Mouse (Mus musculus): ENCODE results near the gene Efemp2. TPM values are rescaled to one million over a fixed set of nuclear protein-coding genes. Genes with fewer than 3 reads are reported as not detected.
A peak's percentile ranks its signal among the peaks of the same experiment; 100 is the strongest.

The Efemp2 gene
- polyA plus RNA-seq, 1 experiment from 2014 or later = 80.7 TPM

- 46% methylated on average over 15 of the region's 15 CpGs for WGBS
- H3K27me3 ChIP-seq (replicated peaks) = no peaks in the 10 kb centered on the region
- peaks cover 32% of the 10 kb centered on the region for H3K4me1 ChIP-seq
- H3K9me3 ChIP-seq = peaks cover 6% of the 10 kb centered on the region; the same call in 1 of the 2 replicates
- no peak for ATAC-seq (ENCODE audit: extremely low read depth, insufficient number of reproducible peaks, low FRiP score, low TSS enrichment)
- H3K36me3 ChIP-seq = peaks cover 8% of the 10 kb centered on the region; the same call in 1 of the 2 replicates
- H3K4me3 ChIP-seq = peak overlapping the region; percentile 62
- H3K9ac ChIP-seq = peak overlapping the region; percentile 83
- peak overlapping the region; percentile 80 for H3K4me2 ChIP-seq
- H3K27ac ChIP-seq (replicated peaks) = peak overlapping the region; percentile 57
These were observed 37.4 kb downstream of the Efemp2 start for GRCm38 (mm10) chr19:5511074-5511632.

- Histone ChIP-seq H3K27me3 (replicated peaks) (no peaks in the 10 kb centered on the region), H3K4me2 (peak overlapping the region; percentile 80), H3K4me3 (peak overlapping the region; percentile 5; the same call in 1 of the 2 replicates), H3K9ac (no peak overlapping the region), H3K36me3 (peaks cover 8% of the 10 kb centered on the region; the same call in 1 of the 2 replicates), H3K9me3 (peaks cover 6% of the 10 kb centered on the region; the same call in 1 of the 2 replicates), H3K4me1 (peaks cover 32% of the 10 kb centered on the region), H3K27ac (replicated peaks) (peak overlapping the region; percentile 36)
- ATAC-seq (ENCODE audit: extremely low read depth, insufficient number of reproducible peaks, low FRiP score, low TSS enrichment) = no peak
- WGBS = 69% methylated on average over 12 of the region's 12 CpGs
These were observed 38.6 kb downstream of the Efemp2 start for GRCm38 (mm10) chr19:5512091-5513004.

GRCm38 (mm10) chr19:5513005-5513349 is 39.2 kb downstream of the Efemp2 start:
- Histone ChIP-seq H3K9ac (no peak overlapping the region), H3K27ac (replicated peaks) (peak overlapping the region; percentile 36; the same call in 1 of the 2 replicates), H3K4me2 (no peak overlapping the region), H3K4me1 (peaks cover 32% of the 10 kb centered on the region), H3K4me3 (no peak overlapping the region), H3K9me3 (peaks cover 6% of the 10 kb centered on the region; the same call in 1 of the 2 replicates), H3K36me3 (peaks cover 8% of the 10 kb centered on the region; the same call in 1 of the 2 replicates), H3K27me3 (replicated peaks) (no peaks in the 10 kb centered on the region)
- ATAC-seq (ENCODE audit: extremely low read depth, insufficient number of reproducible peaks, low FRiP score, low TSS enrichment) = no peak
- 79% methylated on average over 3 of the region's 3 CpGs for WGBS

- H3K9ac ChIP-seq = no peak overlapping the region
- H3K27ac ChIP-seq (replicated peaks) = no peak overlapping the region
- no peak overlapping the region for H3K4me3 ChIP-seq
- no peaks in the 10 kb centered on the region for H3K36me3 ChIP-seq
- no peaks in the 10 kb centered on the region for H3K27me3 ChIP-seq (replicated peaks)
- no peaks in the 10 kb centered on the region for H3K9me3 ChIP-seq
- no peak for ATAC-seq (ENCODE audit: extremely low read depth, insufficient number of reproducible peaks, low FRiP score, low TSS enrichment)
- H3K4me2 ChIP-seq = no peak overlapping the region
- H3K4me1 ChIP-seq = peaks cover 19% of the 10 kb centered on the region
- WGBS = 88% methylated on average over 7 of the region's 7 CpGs
These were observed 42.4 kb downstream of the Efemp2 start for GRCm38 (mm10) chr19:5515840-5516777.

- H3K27me3 ChIP-seq (replicated peaks) = no peaks in the 10 kb centered on the region
- no peak overlapping the region for H3K4me2 ChIP-seq
- ATAC-seq (ENCODE audit: extremely low read depth, insufficient number of reproducible peaks, low FRiP score, low TSS enrichment) = no peak
- H3K36me3 ChIP-seq = no peaks in the 10 kb centered on the region
- H3K27ac ChIP-seq (replicated peaks) = no peak overlapping the region
- WGBS = 81% methylated on average over 8 of the region's 8 CpGs
- no peak overlapping the region for H3K4me3 ChIP-seq
- H3K4me1 ChIP-seq = peaks cover 10% of the 10 kb centered on the region
- no peak overlapping the region for H3K9ac ChIP-seq
- no peaks in the 10 kb centered on the region for H3K9me3 ChIP-seq
These were observed 43.3 kb downstream of the Efemp2 start for GRCm38 (mm10) chr19:5516906-5517505.

- WGBS = 75% methylated on average over 3 of the region's 3 CpGs
- Histone ChIP-seq H3K27me3 (replicated peaks) (no peaks in the 10 kb centered on the region), H3K9me3 (no peaks in the 10 kb centered on the region), H3K4me3 (no peak overlapping the region), H3K27ac (replicated peaks) (no peak overlapping the region), H3K9ac (no peak overlapping the region), H3K36me3 (no peaks in the 10 kb centered on the region), H3K4me1 (no peaks in the 10 kb centered on the region), H3K4me2 (no peak overlapping the region)
- ATAC-seq (ENCODE audit: extremely low read depth, insufficient number of reproducible peaks, low FRiP score, low TSS enrichment) = no peak
These were observed 45.0 kb downstream of the Efemp2 start for GRCm38 (mm10) chr19:5518721-5519120.

- H3K4me3 ChIP-seq = no peak overlapping the region
- H3K9me3 ChIP-seq = no peaks in the 10 kb centered on the region
- no peak overlapping the region for H3K9ac ChIP-seq
- no peaks in the 10 kb centered on the region for H3K36me3 ChIP-seq
- 63% methylated on average over 5 of the region's 5 CpGs for WGBS
- H3K27ac ChIP-seq (replicated peaks) = no peak overlapping the region
- ATAC-seq (ENCODE audit: extremely low read depth, insufficient number of reproducible peaks, low FRiP score, low TSS enrichment) = no peak
- peaks cover 3% of the 10 kb centered on the region for H3K27me3 ChIP-seq (replicated peaks)
- H3K4me1 ChIP-seq = peaks cover 4% of the 10 kb centered on the region
- H3K4me2 ChIP-seq = no peak overlapping the region
These were observed 51.5 kb downstream of the Efemp2 start for GRCm38 (mm10) chr19:5525204-5525603.

GRCm38 (mm10) chr19:5529325-5530137 is 55.8 kb downstream of the Efemp2 start:
- no peak overlapping the region for H3K27ac ChIP-seq (replicated peaks)
- H3K9ac ChIP-seq = 0 out of 2 replicates have a peak overlapping the region, but pooled peaks have one; percentile 2
- H3K36me3 ChIP-seq = no peaks in the 10 kb centered on the region
- WGBS = 19% methylated on average over 20 of the region's 20 CpGs
- peaks cover 27% of the 10 kb centered on the region for H3K27me3 ChIP-seq (replicated peaks)
- peak overlapping the region; percentile 63 for H3K4me2 ChIP-seq
- no peaks in the 10 kb centered on the region for H3K9me3 ChIP-seq
- peak overlapping the region; percentile 34 for H3K4me3 ChIP-seq
- H3K4me1 ChIP-seq = peaks cover 4% of the 10 kb centered on the region
- ATAC-seq (ENCODE audit: extremely low read depth, insufficient number of reproducible peaks, low FRiP score, low TSS enrichment) = peak; percentile 82

- H3K27me3 ChIP-seq (replicated peaks) = peaks cover 27% of the 10 kb centered on the region
- H3K4me2 ChIP-seq = peak overlapping the region; percentile 63; the same call in 1 of the 2 replicates
- no peak overlapping the region for H3K9ac ChIP-seq
- H3K9me3 ChIP-seq = no peaks in the 10 kb centered on the region
- no peak overlapping the region for H3K27ac ChIP-seq (replicated peaks)
- H3K4me3 ChIP-seq = no peak overlapping the region
- no peaks in the 10 kb centered on the region for H3K36me3 ChIP-seq
- no peak for ATAC-seq (ENCODE audit: extremely low read depth, insufficient number of reproducible peaks, low FRiP score, low TSS enrichment)
- WGBS = 66% methylated on average over 7 of the region's 7 CpGs
- peaks cover 4% of the 10 kb centered on the region for H3K4me1 ChIP-seq
These were observed 56.4 kb downstream of the Efemp2 start for GRCm38 (mm10) chr19:5530138-5530524.
